ENCODE assay signal across 9 mouse cellular contexts in the genomic region with DNA sequence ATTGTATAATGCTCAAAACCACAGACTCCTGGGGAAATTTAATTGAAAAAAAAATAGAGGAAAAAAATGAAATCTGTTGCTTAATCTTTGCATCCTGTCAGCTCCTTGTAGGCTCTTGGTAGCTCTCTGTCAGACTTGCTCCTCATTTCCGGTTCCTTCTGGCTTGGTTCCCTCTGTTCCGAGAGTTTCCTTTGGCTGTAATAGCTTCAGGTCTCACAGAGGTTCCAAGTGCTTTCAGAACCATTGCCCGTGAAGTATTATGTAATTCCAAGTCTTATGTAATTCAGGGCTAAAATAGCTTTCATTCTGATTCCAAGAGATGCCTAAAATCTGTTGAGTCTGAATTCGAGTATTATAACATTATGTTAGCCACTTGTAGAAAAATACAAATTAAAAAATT.
DNase-seq lines count a peak whose midpoint lies in the region; ATAC-seq lines count a peak whose summit lies in the region.
"Had no signal": no experiment of that assay in that cellular context is flagged by ENCODE, and none has a peak within 500 bp of the region (broad histone marks: within the 10 kb centered on the region; RNA-seq: fewer than 3 reads in every experiment).

No protein-coding gene starts in this region.

- no peak overlapping the region for H3K9ac ChIP-seq in intestine, embryonic 16.5 days (ENCODE audit: low read depth, low read length)
- H3K9ac ChIP-seq in forebrain, embryonic 12.5 days, result no peak overlapping the region
- H3K9ac ChIP-seq: neural tube, embryonic 13.5 days had no signal

- H3K27me3 ChIP-seq in intestine, embryonic 16.5 days (replicated peaks; ENCODE audit: control insufficient read depth, insufficient read depth, low read length), result no peaks in the 10 kb centered on the region
- H3K27me3 ChIP-seq in forebrain, embryonic 12.5 days, result no peaks in the 10 kb centered on the region
- H3K27me3 ChIP-seq: neural tube, embryonic 13.5 days had no signal

- WGBS in intestine, embryonic 16.5 days, result 61% methylated on average over 4 of the region's 4 CpGs
- WGBS in forebrain, embryonic 12.5 days, result 76% methylated on average over 4 of the region's 4 CpGs

- DNase-seq in urinary bladder, postnatal 14 days (ENCODE audit: low spot score), result peak; percentile 32
- DNase-seq in urinary bladder, adult 2 months (ENCODE audit: low spot score), result no peak
- DNase-seq in cerebellum, postnatal 14 days, result peak; percentile 30 to 38
- peak; percentile 59 to 69 for DNase-seq in heart, postnatal 36 days
- DNase-seq in left cerebral cortex, postnatal 25 days (ENCODE audit: low spot score in 2 of 2), result peak; percentile 59 to 89
- no peak for DNase-seq in embryo, embryonic 11 days

- no peaks in the 10 kb centered on the region for H3K36me3 ChIP-seq in intestine, embryonic 16.5 days (ENCODE audit: control insufficient read depth, insufficient read depth, low read length)
- no peaks in the 10 kb centered on the region for H3K36me3 ChIP-seq in forebrain, embryonic 12.5 days (replicated peaks)
- H3K36me3 ChIP-seq: neural tube, embryonic 13.5 days had no signal

- intact Hi-C loops in heart, postnatal 36 days (cut with DNase I), result no loop called here
- intact Hi-C loops in left cerebral cortex, postnatal 25 days (cut with DNase I), result loop anchor here (5.0 kb wide), 2 partner anchors 118 to 147 kb away; a partner anchor contains a TSS

- no peak overlapping the region for H3K4me3 ChIP-seq in intestine, embryonic 16.5 days (ENCODE audit: low read length)
- H3K4me3 ChIP-seq in forebrain, embryonic 12.5 days (replicated peaks), result no peak overlapping the region
- H3K4me3 ChIP-seq: neural tube, embryonic 13.5 days had no signal

- no peak for ATAC-seq in intestine, embryonic 16.5 days
- ATAC-seq in forebrain, embryonic 12.5 days (ENCODE audit: low FRiP score), result no peak

- H3K4me1 ChIP-seq in intestine, embryonic 16.5 days (ENCODE audit: control insufficient read depth, insufficient read depth, low read length), result no peaks in the 10 kb centered on the region
- no peaks in the 10 kb centered on the region for H3K4me1 ChIP-seq in forebrain, embryonic 12.5 days
- H3K4me1 ChIP-seq: neural tube, embryonic 13.5 days had no signal

- H3K9me3 ChIP-seq in intestine, embryonic 16.5 days (ENCODE audit: control insufficient read depth, low read length), result no peaks in the 10 kb centered on the region
- no peaks in the 10 kb centered on the region for H3K9me3 ChIP-seq in forebrain, embryonic 12.5 days
- H3K9me3 ChIP-seq: neural tube, embryonic 13.5 days had no signal

- no peak overlapping the region for H3K27ac ChIP-seq in intestine, embryonic 16.5 days (ENCODE audit: low read length)
- no peak overlapping the region for H3K27ac ChIP-seq in forebrain, embryonic 12.5 days
- H3K27ac ChIP-seq: neural tube, embryonic 13.5 days had no signal

- H3K4me2 ChIP-seq in intestine, embryonic 16.5 days (ENCODE audit: low read depth, low read length), result no peak overlapping the region
- no peak overlapping the region for H3K4me2 ChIP-seq in forebrain, embryonic 12.5 days
- H3K4me2 ChIP-seq: neural tube, embryonic 13.5 days had no signal

Comparison
In these comparisons a context has a peak if more than half of its experiments do, and no peak if none do; other contexts are left out.
1. DNase-seq: peak in urinary bladder, postnatal 14 days (single experiment), cerebellum, postnatal 14 days (2 of 2), heart, postnatal 36 days (2 of 2) and left cerebral cortex, postnatal 25 days (2 of 2); none in urinary bladder, adult 2 months (single experiment) and embryo, embryonic 11 days (single experiment).